Mouse (Mus musculus): ENCODE measurements around the gene Ces1e. TPM values are rescaled to one million over a fixed set of nuclear protein-coding genes. Genes with fewer than 3 reads are reported as not detected.

Ces1e gene
- polyA plus RNA-seq (2012; fragmentation: generic; extraction: Trizol) = not detected

GRCm38 (mm10) chr8:93229446-93229845 lies at the start of gene Ces1e:
Ces1e (minus strand) TSS chr8:93229619.

GRCm38 (mm10) chr8:93197685-93198525 lies 31.5 kb downstream of the Ces1e start, which contains the start of gene Ces1d:
Ces1d (minus strand) TSS chr8:93197838.

Other genes starting within 250 kb of the Ces1e start
- gene Ces1a, start 181.4 kb downstream of the Ces1e start, polyA plus RNA-seq (2012; fragmentation: generic; extraction: Trizol) = 1 to 10 TPM in 1 of 2 experiments, not detected in 1; 1.4 TPM
- gene Ces1b, start 149.6 kb downstream of the Ces1e start, polyA plus RNA-seq (2012; fragmentation: generic; extraction: Trizol) = not detected
- not detected for gene Ces1c, start 98.3 kb downstream of the Ces1e start, polyA plus RNA-seq (2012; fragmentation: generic; extraction: Trizol)
- 1 to 10 TPM in 1 of 2 experiments, not detected in 1; 1.1 TPM for gene Ces1d, start 31.8 kb downstream of the Ces1e start, polyA plus RNA-seq (2012; fragmentation: generic; extraction: Trizol)
- under 1 TPM; 0.04 to 0.17 TPM for gene Ces1f, start 50.1 kb upstream of the Ces1e start, polyA plus RNA-seq (2012; fragmentation: generic; extraction: Trizol)
- gene Ces1g, start 107.7 kb upstream of the Ces1e start, polyA plus RNA-seq (2012; fragmentation: generic; extraction: Trizol) = under 1 TPM; 0.11 to 0.17 TPM
- not detected for gene Ces1h, start 150.1 kb upstream of the Ces1e start, polyA plus RNA-seq (2012; fragmentation: generic; extraction: Trizol)

Measured in C3H10T1/2 (cell line).